Mouse (Mus musculus) heart, postnatal 25 days (tissue): ENCODE data around the gene BC049730. TPM values are rescaled to one million over a fixed set of nuclear protein-coding genes. Genes with fewer than 3 reads are reported as not detected.

ENCODE experiments used
- DNase-seq: peaks from one replicate; pipeline ENCODE4 v3.0.0; 2022; ENCODE audit warnings: low spot score
- intact Hi-C: fragments of 180-260 bp; cut with DNase I; formaldehyde crosslinking; loops from one replicate; pipeline ENCODE4 v1.15.1; 2025
- total RNA-seq, 2 experiments: library from RNA; stranded (reverse); gene quantifications; 2 replicates each; pipeline ENCODE4 v1.2.3; 2021

BC049730 gene
- total RNA-seq, 2 experiments from 2014 or later = not detected

- no peak for DNase-seq
Observed at GRCm38 (mm10) chr7:24758520-24758919, 49.5 kb downstream of the BC049730 start.

GRCm38 (mm10) chr7:24760211-24760610, 51.2 kb downstream of the BC049730 start, which contains the start of gene Cd177:
TSS of gene Cd177 (minus strand) at chr7:24760311.
- intact Hi-C loops = no loop called here
- no peak for DNase-seq

More at GRCm38 (mm10) chr7:24758520-24758919, 49.5 kb downstream of the BC049730 start:
- intact Hi-C loops = no loop called here

GRCm38 (mm10) chr7:24761161-24761560, 52.1 kb downstream of the BC049730 start:
- DNase-seq = no peak
- intact Hi-C loops = no loop called here

- DNase-seq = no peak
- intact Hi-C loops = no loop called here
Observed at GRCm38 (mm10) chr7:24762574-24762973, 53.5 kb downstream of the BC049730 start.

Other genes starting within 250 kb of the BC049730 start
- gene Plaur, start 246.8 kb upstream of the BC049730 start, total RNA-seq = 1 to 10 TPM; 2.1 to 2.2 TPM
- gene Cadm4, start 227.2 kb upstream of the BC049730 start, total RNA-seq = 10 to 100 TPM; 13.1 to 13.9 TPM
- gene Zfp428, start 202.2 kb upstream of the BC049730 start, total RNA-seq = 10 to 100 TPM; 15.1 to 15.6 TPM
- gene AC161166.1, start 196.8 kb upstream of the BC049730 start, total RNA-seq = not detected
- gene Irgq, start 178.6 kb upstream of the BC049730 start, total RNA-seq = 10 to 100 TPM; 15.7 to 18.2 TPM
- not detected for gene Pinlyp, start 163.1 kb upstream of the BC049730 start, total RNA-seq
- gene Xrcc1, start 163.0 kb upstream of the BC049730 start, total RNA-seq = 10 to 100 TPM; 27.8 to 27.9 TPM
- gene Ethe1, start 121.7 kb upstream of the BC049730 start, total RNA-seq = 10 to 100 TPM; 44.6 to 49.1 TPM
- gene Zfp575, start 121.6 kb upstream of the BC049730 start, total RNA-seq = under 1 TPM; 0.08 to 0.17 TPM
- gene Phldb3, start 98.5 kb upstream of the BC049730 start, total RNA-seq = under 1 TPM; 0.50 to 0.57 TPM
- not detected for gene Lypd3, start 72.7 kb upstream of the BC049730 start, total RNA-seq
- not detected for gene Tex101, start 32.6 kb upstream of the BC049730 start, total RNA-seq
- not detected for gene Gm4763, start 17.7 kb downstream of the BC049730 start, total RNA-seq
- under 1 TPM in 1 of 2 experiments, not detected in 1; 0.08 TPM for gene Cd177, start 51.1 kb downstream of the BC049730 start, total RNA-seq
- gene Ceacam10, start 68.0 kb downstream of the BC049730 start, total RNA-seq = not detected
- gene Gm9844, start 153.0 kb downstream of the BC049730 start, total RNA-seq = not detected
- gene Lypd4, start 160.7 kb downstream of the BC049730 start, total RNA-seq = not detected
- not detected for gene Dmrtc2, start 160.8 kb downstream of the BC049730 start, total RNA-seq
- 100 to 1,000 TPM; 493 to 532 TPM for gene Rps19, start 175.1 kb downstream of the BC049730 start, total RNA-seq
- gene Cd79a, start 188.1 kb downstream of the BC049730 start, total RNA-seq = 1 to 10 TPM in 1 of 2 experiments, under 1 TPM in 1; 0.96 to 2.0 TPM
- gene Arhgef1, start 193.7 kb downstream of the BC049730 start, total RNA-seq = 10 to 100 TPM; 47.8 to 51.8 TPM
- gene Gm4881, start 235.3 kb downstream of the BC049730 start, total RNA-seq = not detected